Mouse (Mus musculus) E14TG2a.4 (cell line): ENCODE measurements at regions not wholly inside any gene's neighbourhood (a gene's known extent, or its start where the extent isn't known, plus 50 kb on each side); places are given as distances from the start of the nearest gene placed in this dataset.

Experiments
- CTCF ChIP-seq: conservative IDR thresholded peaks from 2 replicates; pipeline ENCODE4 v1.5.1; 2014; ENCODE audit warnings: low read length
- NANOG ChIP-seq: IDR thresholded peaks from 2 replicates; pipeline ENCODE4 v1.6.1; 2014; ENCODE audit warnings: borderline replicate concordance, low read length, mixed read lengths
- POU5F1 ChIP-seq: IDR thresholded peaks from 2 replicates; pipeline ENCODE4 v1.6.1; 2014; ENCODE audit warnings: low read length, borderline replicate concordance

GRCm38 (mm10) chr13:28770018-28770417 lies 183.5 kb downstream of the Sox4 start:
- TF ChIP-seq CTCF: no peak
- TF ChIP-seq POU5F1: no peak
- no peak for TF ChIP-seq NANOG
